Mouse (Mus musculus) ES-Bruce4 (cell line): ENCODE results near the gene Zkscan6.

Experiments
- CTCF ChIP-seq: IDR thresholded peaks from one replicate; pipeline ENCODE4 v1.8.1; 2011; ENCODE audit warnings: low read depth, low read length
- EP300 ChIP-seq: IDR thresholded peaks from 2 replicates; pipeline ENCODE4 v1.6.1; 2011; ENCODE audit warnings: low read depth, low read length; ENCODE audit not compliant: insufficient read depth
- POLR2A ChIP-seq: IDR thresholded peaks from one replicate; pipeline ENCODE4 v1.8.1; 2011; ENCODE audit warnings: low read length; ENCODE audit not compliant: insufficient read depth

DNA sequence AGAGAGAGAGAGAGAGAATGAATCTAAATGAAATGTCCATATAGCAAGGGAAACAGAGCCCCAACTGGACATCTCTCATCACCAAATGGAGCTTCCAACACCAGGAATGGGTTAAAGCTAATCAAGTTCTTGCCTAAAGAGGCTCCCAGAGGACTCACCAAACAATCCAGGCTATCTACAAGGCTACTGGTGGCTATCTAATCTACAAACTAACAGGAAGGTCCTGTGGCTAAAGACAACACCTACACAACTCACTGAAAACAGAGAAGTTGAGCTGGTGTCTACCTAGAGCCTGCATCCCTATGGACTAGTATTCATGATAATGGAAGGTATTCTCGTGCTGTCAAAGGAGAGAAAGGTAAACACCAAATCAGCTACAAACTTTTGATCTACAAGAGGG, 47.6 kb upstream of the Zkscan6 start:
- no peak for TF ChIP-seq POLR2A
- TF ChIP-seq CTCF, result no peak
- TF ChIP-seq EP300, result no peak
